Mouse (Mus musculus) kidney, embryonic 15.5 days (tissue): ENCODE data around the gene St6galnac4. TPM values are rescaled to one million over a fixed set of nuclear protein-coding genes. Genes with fewer than 3 reads are reported as not detected.

Experiments used
- ATAC-seq: fragments of 200-750 bp; cut with Nextera tagmentation; replicated peaks from 2 replicates; pipeline ENCODE4 v1.8.0; 2017; ENCODE audit warnings: moderate TSS enrichment; ENCODE audit not compliant: low FRiP score
- H3K27ac ChIP-seq: fragments of 300-500 bp; sonication (generic); 2 replicates; pipeline ENCODE4 v1.5.1; 2015; ENCODE audit warnings: mild to moderate bottlenecking, inconsistent platforms
- H3K27me3 ChIP-seq: fragments of 300-500 bp; sonication (generic); 2 replicates; pipeline ENCODE4 v1.6.1; 2015; ENCODE audit warnings: inconsistent platforms
- H3K36me3 ChIP-seq: fragments of 300-500 bp; sonication (generic); 2 replicates; pipeline ENCODE4 v1.6.1; 2015; ENCODE audit warnings: inconsistent platforms
- H3K4me1 ChIP-seq: fragments of 300-500 bp; sonication (generic); 2 replicates; pipeline ENCODE4 v1.6.1; 2015; ENCODE audit warnings: inconsistent platforms
- H3K4me2 ChIP-seq: fragments of 300-500 bp; sonication (generic); 2 replicates; pipeline ENCODE4 v1.6.1; 2015; ENCODE audit warnings: moderate library complexity, mild to moderate bottlenecking, inconsistent platforms
- H3K4me3 ChIP-seq: fragments of 300-500 bp; sonication (generic); replicated peaks from 2 replicates; pipeline ENCODE4 v1.5.1; 2015; ENCODE audit warnings: mild to moderate bottlenecking, inconsistent platforms
- H3K9ac ChIP-seq: fragments of 300-500 bp; sonication (generic); 2 replicates; pipeline ENCODE4 v1.6.1; 2015; ENCODE audit warnings: mild to moderate bottlenecking, inconsistent platforms
- H3K9me3 ChIP-seq: fragments of 300-500 bp; sonication (generic); replicated peaks from 2 replicates; pipeline ENCODE4 v1.6.1; 2016; ENCODE audit warnings: inconsistent platforms
- WGBS: fragments of 180-500 bp; shearing (Covaris S2); methylation state at CpG from one replicate; pipeline ENCODE4 v1.1.7; 2015; ENCODE audit warnings: mixed read lengths; 5-methylcytosine and 5-hydroxymethylcytosine counted together
- polyA plus RNA-seq: library from polyadenylated mRNA; unstranded; fragments of >200 nt; fragmentation: Nextera tagmentation; extraction: Ambion mirVana; gene quantifications from 2 replicates; pipeline ENCODE4 v1.2.1, GENCODE M21; 2015

Gene St6galnac4
- 22.3 and 23.2 TPM in 2 replicates for polyA plus RNA-seq

DNA sequence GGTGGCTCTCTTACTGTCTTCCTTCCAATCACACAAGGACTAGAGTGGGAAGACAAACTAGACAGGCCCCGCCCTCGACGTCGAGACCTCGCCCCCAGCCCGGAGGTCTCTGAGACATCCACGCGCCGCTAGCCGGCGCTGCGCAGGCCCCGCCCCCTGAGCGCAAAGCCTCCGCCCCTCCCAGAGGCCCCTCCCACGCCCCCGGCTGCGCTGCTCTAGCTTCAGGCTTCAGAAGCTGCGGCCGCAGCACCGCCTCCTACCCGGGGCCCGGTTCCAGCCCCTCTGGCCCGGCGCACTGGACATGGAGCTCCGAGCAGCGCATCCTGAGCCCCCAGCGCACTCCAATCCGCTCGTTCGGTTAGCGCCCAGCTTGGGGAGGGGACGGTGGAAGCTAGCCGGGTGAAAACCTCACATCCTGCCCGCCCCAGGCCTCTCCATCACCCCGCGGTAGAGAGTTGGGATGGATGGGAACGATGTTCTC is at the start of gene St6galnac4:
St6galnac4 (plus strand) TSS at position 225 of the 481 bp plus-strand sequence.
- peak within 1 kb of the TSS; percentile 81 for H3K4me2 ChIP-seq
- H3K4me3 ChIP-seq = peak within 1 kb of the TSS; percentile 63
- H3K9ac ChIP-seq = peak within 1 kb of the TSS; percentile 57
- H3K4me1 ChIP-seq = peaks cover 51% of the 10 kb centered on the region
- 1% methylated on average over 38 of the region's 38 CpGs for WGBS
- ATAC-seq = peak; percentile 87
- H3K27me3 ChIP-seq = peaks cover 7% of the 10 kb centered on the region
- no peaks in the 10 kb centered on the region for H3K9me3 ChIP-seq
- H3K36me3 ChIP-seq = no peaks in the 10 kb centered on the region
- peak within 1 kb of the TSS; percentile 59 for H3K27ac ChIP-seq

DNA sequence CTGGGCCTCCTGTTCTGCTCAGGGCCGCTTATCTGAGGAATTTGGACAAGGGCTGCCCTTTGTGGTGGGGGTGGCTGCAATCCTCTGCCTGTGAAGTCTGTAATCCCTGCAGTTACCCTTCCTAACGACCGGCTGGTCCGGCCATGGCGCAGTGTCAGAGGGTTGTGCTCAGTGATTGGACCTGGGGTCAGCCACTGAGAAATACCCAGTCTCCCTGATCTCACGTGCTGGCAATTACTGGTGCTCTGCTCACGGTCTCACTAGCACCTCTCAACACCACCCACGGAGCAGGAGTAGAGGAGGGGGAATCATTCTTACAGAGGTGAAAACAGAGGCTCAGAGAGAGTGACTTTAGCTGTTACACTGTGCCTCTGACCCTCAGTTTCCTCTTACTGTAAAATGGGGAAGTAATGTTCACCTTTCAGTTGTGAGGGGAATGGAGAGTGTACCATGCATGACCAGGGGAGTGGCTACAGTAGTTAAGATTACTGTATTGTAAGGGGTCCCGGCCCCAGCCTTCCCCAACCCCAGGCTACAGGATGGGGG is 49.5 kb upstream of the St6galnac4 start:
- H3K4me3 ChIP-seq = peak overlapping the region; percentile 97
- H3K27ac ChIP-seq = peak overlapping the region; percentile 97
- H3K27me3 ChIP-seq = no peaks in the 10 kb centered on the region
- H3K9ac ChIP-seq = peak overlapping the region; percentile 95
- 11% methylated on average over 9 of the region's 9 CpGs for WGBS
- peak overlapping the region; percentile 87 for H3K4me2 ChIP-seq
- no peaks in the 10 kb centered on the region for H3K36me3 ChIP-seq
- no peaks in the 10 kb centered on the region for H3K9me3 ChIP-seq
- ATAC-seq = no peak
- H3K4me1 ChIP-seq = peaks cover 85% of the 10 kb centered on the region

DNA sequence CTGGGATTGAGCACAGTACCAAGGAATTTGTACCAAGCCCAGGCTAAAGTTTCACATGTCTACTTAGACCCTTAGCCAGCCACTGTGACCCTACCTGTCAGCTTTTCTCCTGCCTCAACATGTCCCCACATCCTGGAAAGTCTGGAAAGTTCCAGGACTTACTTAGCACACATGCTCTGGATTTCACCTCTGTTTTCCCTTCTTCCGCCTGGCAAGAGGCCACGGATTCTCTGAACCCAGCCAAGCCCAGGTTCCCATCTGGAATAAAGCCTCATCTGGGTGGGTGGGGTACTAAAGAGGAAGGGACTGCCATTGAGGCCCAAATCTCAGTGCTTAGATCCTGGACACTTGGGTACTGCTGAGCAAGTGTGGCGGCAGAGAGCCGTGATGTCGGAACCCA is 49.0 kb upstream of the St6galnac4 start:
- H3K9ac ChIP-seq = peak overlapping the region; percentile 95; the same call in 1 of the 2 replicates
- H3K9me3 ChIP-seq = no peaks in the 10 kb centered on the region
- WGBS = 74% methylated on average over 5 of the region's 5 CpGs
- H3K27me3 ChIP-seq = no peaks in the 10 kb centered on the region
- peak overlapping the region; percentile 87 for H3K4me2 ChIP-seq
- peak overlapping the region; percentile 97 for H3K4me3 ChIP-seq
- no peak for ATAC-seq
- no peaks in the 10 kb centered on the region for H3K36me3 ChIP-seq
- peaks cover 88% of the 10 kb centered on the region for H3K4me1 ChIP-seq
- H3K27ac ChIP-seq = peak overlapping the region; percentile 97

DNA sequence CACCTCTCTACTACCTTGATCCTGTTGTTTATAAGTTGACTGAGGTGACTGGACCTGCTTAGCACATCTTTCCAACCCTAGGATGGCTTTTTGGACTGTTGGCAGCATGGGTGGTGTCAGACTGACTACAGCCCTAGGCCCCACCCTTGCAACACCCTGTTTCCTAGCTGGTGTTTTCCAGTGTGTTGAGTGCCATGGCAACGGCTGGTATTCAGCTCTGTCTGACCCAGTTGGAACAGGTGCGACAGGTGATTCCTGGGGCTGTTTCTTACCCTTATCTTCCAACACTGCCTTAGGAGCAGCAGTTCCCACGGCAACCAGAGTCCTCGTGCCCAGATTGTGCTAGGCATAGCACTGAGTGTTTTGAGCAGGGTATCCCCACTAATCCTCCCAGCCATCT is 48.4 kb upstream of the St6galnac4 start:
- Histone ChIP-seq H3K4me3 (peak overlapping the region; percentile 97), H3K27ac (0 out of 2 replicates have a peak overlapping the region, but pooled peaks have one; percentile 97), H3K36me3 (no peaks in the 10 kb centered on the region), H3K27me3 (no peaks in the 10 kb centered on the region), H3K4me2 (peak overlapping the region; percentile 87), H3K9me3 (no peaks in the 10 kb centered on the region), H3K4me1 (peaks cover 88% of the 10 kb centered on the region), H3K9ac (0 out of 2 replicates have a peak overlapping the region, but pooled peaks have one; percentile 8)
- ATAC-seq = no peak
- 73% methylated on average over 4 of the region's 4 CpGs for whole genome bisulfite sequencing

DNA sequence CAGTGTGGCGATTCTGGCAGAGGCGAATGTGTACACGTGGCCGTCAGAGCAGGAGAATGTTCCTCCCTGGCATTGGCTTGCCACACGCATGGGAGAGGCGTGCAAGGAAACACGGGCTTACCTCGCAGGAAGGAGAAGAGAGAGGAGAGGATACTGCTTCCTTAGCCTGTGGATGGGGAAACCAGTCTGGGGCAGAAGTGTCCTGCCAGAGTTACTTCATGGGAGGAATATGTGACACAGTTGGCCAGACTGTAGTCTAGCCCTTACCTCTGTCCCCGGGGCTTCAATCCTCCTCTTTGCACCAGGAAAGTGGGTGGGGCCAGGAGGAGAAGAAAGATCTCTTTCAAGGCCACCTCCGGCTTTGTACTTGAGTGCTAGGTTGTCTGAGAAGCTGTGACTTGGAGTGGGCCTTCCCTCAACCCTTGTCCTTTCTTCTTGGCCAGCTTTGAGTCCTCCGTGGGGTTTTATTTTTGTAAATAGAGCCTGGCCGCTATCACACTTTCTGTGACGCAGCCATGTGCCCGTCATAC is 47.4 kb upstream of the St6galnac4 start:
- H3K4me2 ChIP-seq = peak overlapping the region; percentile 87

DNA sequence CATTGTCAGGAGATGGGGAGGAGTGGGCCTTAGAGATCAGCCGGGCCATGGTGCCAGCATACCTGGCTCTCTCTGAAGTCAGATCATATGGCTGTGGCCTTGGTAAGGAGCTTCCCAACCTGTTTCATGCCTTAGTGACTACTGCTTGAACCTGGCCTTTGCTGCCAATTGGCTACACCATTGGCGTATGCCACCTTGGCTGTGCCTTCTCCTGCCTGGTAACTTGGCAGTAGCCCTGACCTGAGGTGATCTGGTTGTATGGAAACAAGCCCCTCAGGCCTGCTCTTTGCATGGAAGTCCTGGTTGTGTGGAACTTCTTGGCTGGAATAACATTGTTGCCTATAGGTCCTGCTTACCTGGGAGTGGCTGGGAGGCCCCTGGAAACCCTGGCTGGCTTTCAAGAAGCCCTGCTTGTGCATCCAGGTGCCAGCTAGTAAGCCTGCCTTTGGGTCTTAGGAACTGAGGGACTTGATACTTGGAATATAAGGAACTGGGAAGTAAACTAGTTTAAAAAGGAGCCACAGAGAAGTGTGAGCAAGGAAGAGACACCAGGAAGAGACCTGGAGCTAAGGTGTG is 45.5 kb upstream of the St6galnac4 start:
- Histone ChIP-seq H3K36me3 (no peaks in the 10 kb centered on the region), H3K9ac (no peak overlapping the region), H3K27me3 (no peaks in the 10 kb centered on the region), H3K4me2 (no peak overlapping the region), H3K27ac (no peak overlapping the region), H3K9me3 (no peaks in the 10 kb centered on the region), H3K4me3 (no peak overlapping the region), H3K4me1 (peaks cover 66% of the 10 kb centered on the region)
- WGBS = 93% methylated on average over 2 of the region's 2 CpGs
- no peak for ATAC-seq

More for the DNA sequence above, 47.4 kb upstream of the St6galnac4 start:
- Histone ChIP-seq H3K4me3 (0 out of 2 replicates have a peak overlapping the region, but pooled peaks have one; percentile 97), H3K9me3 (no peaks in the 10 kb centered on the region), H3K4me1 (peaks cover 77% of the 10 kb centered on the region), H3K36me3 (no peaks in the 10 kb centered on the region), H3K27me3 (no peaks in the 10 kb centered on the region), H3K9ac (no peak overlapping the region), H3K27ac (peak overlapping the region; percentile 45; the same call in 1 of the 2 replicates)
- WGBS = 65% methylated on average over 14 of the region's 14 CpGs
- ATAC-seq = no peak

DNA sequence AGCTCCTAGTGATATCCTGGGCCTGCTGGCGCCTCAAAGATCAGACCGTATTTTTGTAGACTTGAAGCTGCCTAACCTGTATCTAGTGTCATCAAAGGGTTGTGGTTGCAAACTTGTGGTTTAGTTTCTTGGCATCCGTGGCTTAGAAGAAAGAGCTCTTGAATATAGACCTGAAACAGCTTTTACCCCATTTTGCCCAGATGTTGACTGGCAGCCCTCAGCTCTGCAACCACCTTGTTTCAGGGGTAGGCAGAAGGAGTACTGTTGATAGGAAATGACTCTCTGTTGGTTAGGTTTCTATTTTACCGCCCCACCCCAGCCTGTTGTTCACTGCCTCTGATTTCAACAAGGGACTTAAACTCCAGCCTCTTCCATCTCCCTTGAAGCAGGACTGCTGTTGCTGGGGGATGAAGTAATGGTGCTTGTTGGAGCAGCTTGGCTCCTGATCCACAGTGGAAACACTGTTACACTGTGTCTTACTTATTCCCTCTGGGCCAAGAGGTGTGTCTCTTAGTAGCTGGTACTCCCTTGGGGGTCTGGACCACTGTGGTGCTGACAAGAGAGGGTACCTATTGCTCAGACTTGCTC is 44.8 kb upstream of the St6galnac4 start:
- H3K27me3 ChIP-seq = no peaks in the 10 kb centered on the region
- no peak overlapping the region for H3K9ac ChIP-seq
- H3K36me3 ChIP-seq = no peaks in the 10 kb centered on the region
- 86% methylated on average over 4 of the region's 4 CpGs for WGBS
- no peak overlapping the region for H3K4me2 ChIP-seq
- H3K4me1 ChIP-seq = peaks cover 60% of the 10 kb centered on the region
- no peak for ATAC-seq
- no peaks in the 10 kb centered on the region for H3K9me3 ChIP-seq
- no peak overlapping the region for H3K4me3 ChIP-seq
- no peak overlapping the region for H3K27ac ChIP-seq

DNA sequence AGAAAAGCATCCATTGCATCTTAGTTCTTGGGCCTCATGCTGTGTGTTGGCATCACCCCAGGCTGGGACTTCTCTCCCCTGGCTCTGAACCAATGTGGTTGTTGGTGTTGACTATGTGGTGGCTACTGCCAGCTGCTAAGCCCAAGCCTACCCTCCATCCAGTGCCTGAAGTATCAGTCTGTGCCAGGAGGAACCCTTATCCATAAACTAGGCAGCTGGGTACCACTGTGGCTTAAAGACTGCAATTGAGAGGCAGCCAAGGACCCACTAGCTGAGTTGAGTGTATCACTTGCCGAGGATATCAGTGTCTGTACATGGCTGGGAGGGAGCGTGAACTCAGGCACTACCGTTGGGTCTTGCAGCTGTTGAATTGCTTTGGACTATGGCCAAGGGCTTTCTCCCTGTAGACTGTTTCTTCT is 43.9 kb upstream of the St6galnac4 start:
- no peak overlapping the region for H3K4me3 ChIP-seq
- H3K9me3 ChIP-seq = no peaks in the 10 kb centered on the region
- ATAC-seq = no peak
- no peak overlapping the region for H3K4me2 ChIP-seq
- no peaks in the 10 kb centered on the region for H3K27me3 ChIP-seq
- H3K4me1 ChIP-seq = peaks cover 54% of the 10 kb centered on the region
- no peak overlapping the region for H3K27ac ChIP-seq
- 72% methylated on average over 3 of the region's 3 CpGs for WGBS
- H3K36me3 ChIP-seq = no peaks in the 10 kb centered on the region
- no peak overlapping the region for H3K9ac ChIP-seq

DNA sequence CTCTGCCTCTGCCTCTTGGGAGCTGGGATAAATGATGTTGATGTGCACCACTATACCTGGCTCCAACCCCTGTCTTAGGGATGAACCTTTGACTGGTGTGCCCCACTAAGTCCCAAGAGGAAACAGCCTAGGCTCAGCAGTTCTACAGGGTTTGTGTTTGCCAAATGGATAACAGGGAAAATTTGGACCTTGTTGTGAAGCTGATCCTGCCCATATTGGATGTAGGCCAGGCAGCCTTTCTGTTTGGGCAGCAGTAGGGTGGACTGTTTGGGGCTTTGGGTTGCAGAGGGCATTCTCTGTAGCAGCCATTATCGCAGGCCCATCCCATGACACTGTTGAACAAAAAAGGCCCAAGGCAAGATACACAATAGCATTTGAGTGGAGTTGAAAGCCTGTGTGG is 39.9 kb upstream of the St6galnac4 start:
- H3K36me3 ChIP-seq = no peaks in the 10 kb centered on the region
- no peak overlapping the region for H3K4me3 ChIP-seq
- 96% methylated on average over 1 of the region's 1 CpGs for WGBS
- no peak for ATAC-seq
- no peak overlapping the region for H3K9ac ChIP-seq
- H3K27me3 ChIP-seq = no peaks in the 10 kb centered on the region
- H3K27ac ChIP-seq = no peak overlapping the region
- H3K4me1 ChIP-seq = peaks cover 27% of the 10 kb centered on the region
- no peak overlapping the region for H3K4me2 ChIP-seq
- H3K9me3 ChIP-seq = no peaks in the 10 kb centered on the region

DNA sequence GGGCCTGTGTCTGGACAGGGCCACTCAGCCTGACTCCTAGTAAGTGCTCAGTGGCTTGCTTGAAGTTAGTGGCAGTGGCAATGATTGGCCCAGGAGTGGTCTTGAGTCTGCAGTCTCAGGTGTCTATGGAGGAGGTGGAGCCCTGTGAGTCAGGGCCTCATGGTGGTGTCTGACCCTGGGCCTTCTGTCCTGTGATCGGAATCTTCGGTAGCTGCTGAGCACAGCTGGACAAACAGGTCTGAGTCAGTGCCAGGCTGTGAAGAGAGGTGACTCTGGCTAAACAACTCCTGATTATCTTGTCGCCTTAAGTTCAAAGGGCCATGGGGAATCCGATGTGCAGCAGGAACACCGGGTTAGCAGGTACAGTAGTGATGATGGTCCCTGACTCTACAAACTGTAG is 39.5 kb upstream of the St6galnac4 start:
- 63% methylated on average over 5 of the region's 5 CpGs for WGBS
- Histone ChIP-seq H3K4me2 (no peak overlapping the region), H3K36me3 (no peaks in the 10 kb centered on the region), H3K27me3 (no peaks in the 10 kb centered on the region), H3K4me1 (peaks cover 22% of the 10 kb centered on the region), H3K4me3 (no peak overlapping the region), H3K9ac (no peak overlapping the region), H3K9me3 (no peaks in the 10 kb centered on the region), H3K27ac (no peak overlapping the region)
- ATAC-seq = no peak

DNA sequence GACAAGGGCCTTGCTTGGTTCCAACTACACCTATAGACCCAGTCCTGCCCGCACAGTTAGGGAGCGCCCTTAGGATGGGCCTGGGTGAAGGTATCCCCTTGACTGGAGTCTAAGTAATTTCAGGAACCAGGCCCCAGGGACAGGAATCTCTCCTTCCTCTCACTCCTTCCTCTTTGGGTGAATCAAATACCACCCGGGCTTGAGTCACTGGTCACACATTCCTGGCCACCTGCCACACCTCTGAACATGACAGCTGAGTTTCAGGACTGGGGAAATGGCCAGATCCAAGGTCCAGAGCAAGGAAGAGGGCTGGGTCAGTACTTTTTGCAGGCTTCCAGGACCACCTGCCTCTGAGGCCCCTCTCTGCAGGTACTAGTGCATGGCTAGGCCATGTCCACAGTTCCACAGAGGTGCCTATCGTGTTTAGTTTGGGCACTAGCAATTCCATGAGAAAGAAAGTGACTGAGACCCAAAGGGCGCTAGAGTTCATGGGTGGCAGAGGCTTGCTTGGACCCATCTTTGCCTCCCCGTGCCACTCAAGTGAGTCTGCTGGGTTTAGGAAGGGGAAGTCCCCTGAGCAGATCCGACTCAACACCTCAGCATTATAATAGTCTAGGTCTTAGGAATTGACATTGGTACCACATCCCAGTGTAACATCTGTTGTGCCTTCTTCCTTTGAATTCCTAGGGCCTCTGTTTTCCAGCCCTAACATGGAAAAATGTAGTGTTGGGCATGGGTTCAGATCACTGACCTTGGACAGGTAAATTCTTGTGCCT is 38.7 kb upstream of the St6galnac4 start:
- Histone ChIP-seq H3K9me3 (no peaks in the 10 kb centered on the region), H3K4me2 (no peak overlapping the region), H3K4me3 (no peak overlapping the region), H3K4me1 (peaks cover 17% of the 10 kb centered on the region), H3K9ac (no peak overlapping the region), H3K36me3 (no peaks in the 10 kb centered on the region), H3K27me3 (no peaks in the 10 kb centered on the region), H3K27ac (no peak overlapping the region)
- 86% methylated on average over 7 of the region's 7 CpGs for WGBS
- no peak for ATAC-seq
